Mouse (Mus musculus) megakaryocyte, embryonic 14.5 days (primary cell): ENCODE results near the gene Mrs2.

ENCODE experiments used
- FLI1 ChIP-seq: IDR thresholded peaks from 2 replicates; pipeline ENCODE4 v1.6.1; 2012; ENCODE audit warnings: low read length, inconsistent platforms, mixed read lengths
- GATA1 ChIP-seq: IDR thresholded peaks from 3 replicates; pipeline ENCODE4 v1.6.1; 2012; ENCODE audit warnings: mixed read lengths, low read length, inconsistent platforms, borderline replicate concordance

GRCm38 (mm10) chr13:25066659-25067058, 46.5 kb upstream of the Mrs2 start:
- no peak for TF ChIP-seq GATA1
- TF ChIP-seq FLI1: no peak
